Mouse (Mus musculus) liver, embryonic 13.5 days (tissue): Measurements from ENCODE around the gene Bad. TPM values are rescaled to one million over a fixed set of nuclear protein-coding genes. Genes with fewer than 3 reads are reported as not detected.

Experiments
- ATAC-seq: fragments of 200-750 bp; cut with Nextera tagmentation; 2 replicates; pipeline ENCODE4 v1.8.0; 2017; ENCODE audit warnings: low read depth, mild to moderate bottlenecking, moderate number of reproducible peaks, moderate library complexity
- DNase-seq: peaks from one replicate; pipeline ENCODE4 v3.0.0; 2022
- H3K27ac ChIP-seq: fragments of 300-500 bp; sonication (generic); 2 replicates; pipeline ENCODE4 v1.5.1; 2015; ENCODE audit warnings: moderate library complexity, mild to moderate bottlenecking, inconsistent platforms
- H3K27me3 ChIP-seq: fragments of 300-500 bp; sonication (generic); 2 replicates; pipeline ENCODE4 v1.6.1; 2015; ENCODE audit warnings: mild to moderate bottlenecking, inconsistent platforms
- H3K36me3 ChIP-seq: fragments of 300-500 bp; sonication (generic); 2 replicates; pipeline ENCODE4 v1.6.1; 2015; ENCODE audit warnings: mild to moderate bottlenecking, inconsistent platforms
- H3K4me1 ChIP-seq: fragments of 300-500 bp; sonication (generic); replicated peaks from 2 replicates; pipeline ENCODE4 v1.6.1; 2015; ENCODE audit warnings: inconsistent platforms
- H3K4me2 ChIP-seq: fragments of 300-500 bp; sonication (generic); 2 replicates; pipeline ENCODE4 v1.6.1; 2015; ENCODE audit warnings: inconsistent platforms, mild to moderate bottlenecking, moderate library complexity
- H3K4me3 ChIP-seq: fragments of 300-500 bp; sonication (generic); replicated peaks from 2 replicates; pipeline ENCODE4 v1.5.1; 2015; ENCODE audit warnings: mild to moderate bottlenecking, inconsistent platforms
- H3K9ac ChIP-seq: fragments of 300-500 bp; sonication (generic); 2 replicates; pipeline ENCODE4 v1.6.1; 2015; ENCODE audit warnings: mild to moderate bottlenecking, inconsistent platforms
- H3K9me3 ChIP-seq: fragments of 300-500 bp; sonication (generic); replicated peaks from 2 replicates; pipeline ENCODE4 v1.6.1; 2016; ENCODE audit warnings: inconsistent platforms
- WGBS: fragments of 180-500 bp; shearing (Covaris S2); methylation state at CpG from one replicate; pipeline ENCODE4 v1.1.7; 2015; ENCODE audit not compliant: insufficient replicate concordance; 5-methylcytosine and 5-hydroxymethylcytosine counted together
- polyA plus RNA-seq: library from polyadenylated mRNA; unstranded; fragments of >200 nt; fragmentation: Nextera tagmentation; extraction: Ambion mirVana; gene quantifications from 2 replicates; pipeline ENCODE4 v1.2.1, GENCODE M21; 2015

Bad gene
- polyA plus RNA-seq, 1 experiment from 2014 or later, result 32.2 TPM

DNA sequence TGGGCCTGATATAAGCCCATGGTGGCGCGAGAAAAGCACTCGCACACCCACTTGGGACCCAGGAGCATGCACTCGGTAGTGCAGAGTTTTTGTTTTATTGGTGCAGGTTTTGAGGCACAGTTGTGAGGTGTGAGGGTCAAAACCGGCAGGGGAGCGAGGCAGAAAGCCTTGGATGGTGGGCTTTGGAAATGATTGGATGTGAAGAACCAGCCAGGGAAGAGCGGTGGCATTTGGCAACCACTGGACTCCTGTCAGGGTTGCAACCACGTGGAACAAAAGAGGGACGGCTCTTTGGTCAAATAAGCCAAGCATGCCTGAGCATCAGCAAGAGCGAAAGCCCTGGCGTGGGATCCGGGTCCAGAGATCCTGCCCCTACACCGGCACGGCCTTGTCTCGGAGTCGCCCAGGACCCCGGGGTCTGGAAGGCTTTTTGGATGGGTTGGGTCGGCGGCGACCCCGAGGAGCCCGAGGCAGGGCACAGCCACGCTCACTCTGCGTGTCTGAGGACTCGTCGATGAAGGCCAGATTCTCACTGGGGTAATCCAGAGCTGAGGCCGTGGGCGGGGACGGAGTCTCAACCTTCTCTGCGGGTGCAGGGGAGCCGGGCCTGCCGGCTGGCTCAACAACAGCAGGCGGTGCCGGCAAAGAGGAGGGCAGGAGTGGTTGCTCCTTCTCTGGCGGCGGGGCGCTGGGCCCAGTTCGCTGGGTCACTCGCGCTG lies 15.9 kb upstream of the Bad start:
- no peak overlapping the region for H3K9ac ChIP-seq

DNA sequence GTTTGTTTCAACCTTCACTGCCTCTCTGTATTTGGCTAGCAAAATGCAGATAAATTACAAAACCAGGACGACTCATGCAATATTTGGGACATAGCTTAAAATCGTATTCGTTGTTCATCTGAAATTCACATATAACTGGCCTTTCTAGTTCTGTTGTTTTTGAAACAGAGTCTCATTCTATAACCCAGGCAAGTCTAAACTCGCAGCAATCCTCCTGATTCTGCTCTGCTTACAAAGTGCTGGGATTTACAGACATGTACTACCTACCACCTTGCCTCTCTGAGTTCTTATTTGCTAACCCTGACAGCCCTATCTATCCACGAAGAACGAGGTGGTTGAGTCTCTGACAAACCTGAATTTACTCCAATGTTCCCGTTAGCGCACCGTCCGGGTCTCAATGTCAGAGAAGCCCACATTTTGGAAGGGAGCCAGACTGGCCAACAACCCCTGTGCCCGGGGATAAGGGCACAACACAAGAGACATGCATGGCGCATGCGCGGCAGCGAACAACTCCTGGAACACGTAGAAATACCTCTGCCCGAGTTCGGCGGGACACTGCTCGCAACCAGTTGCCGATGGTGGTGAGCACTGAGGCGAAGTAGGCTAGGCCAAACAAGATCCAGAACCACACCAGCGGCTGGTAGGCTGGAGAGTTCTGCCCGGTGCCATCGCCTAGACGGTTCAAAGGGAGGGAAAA lies 15.0 kb upstream of the Bad start:
- Histone ChIP-seq H3K27ac (no peak overlapping the region), H3K36me3 (no peaks in the 10 kb centered on the region), H3K4me2 (peak overlapping the region; percentile 38), H3K4me3 (peak overlapping the region; percentile 27), H3K27me3 (peaks cover 81% of the 10 kb centered on the region), H3K9me3 (no peaks in the 10 kb centered on the region), H3K4me1 (peaks cover 40% of the 10 kb centered on the region), H3K9ac (peak overlapping the region; percentile 4; the same call in 1 of the 2 replicates)
- ATAC-seq (no peak), DNase-seq (no peak)
- 20% methylated on average over 26 of the region's 26 CpGs for WGBS

More for the DNA sequence above, 15.9 kb upstream of the Bad start:
- Histone ChIP-seq H3K4me1 (peaks cover 47% of the 10 kb centered on the region), H3K9me3 (no peaks in the 10 kb centered on the region), H3K4me3 (peak overlapping the region; percentile 10; the same call in 1 of the 2 replicates), H3K4me2 (peak overlapping the region; percentile 42; the same call in 1 of the 2 replicates), H3K36me3 (no peaks in the 10 kb centered on the region), H3K27me3 (peaks cover 72% of the 10 kb centered on the region), H3K27ac (no peak overlapping the region)
- DNase-seq (no peak), ATAC-seq (no peak)
- WGBS, result 18% methylated on average over 40 of the region's 40 CpGs

DNA sequence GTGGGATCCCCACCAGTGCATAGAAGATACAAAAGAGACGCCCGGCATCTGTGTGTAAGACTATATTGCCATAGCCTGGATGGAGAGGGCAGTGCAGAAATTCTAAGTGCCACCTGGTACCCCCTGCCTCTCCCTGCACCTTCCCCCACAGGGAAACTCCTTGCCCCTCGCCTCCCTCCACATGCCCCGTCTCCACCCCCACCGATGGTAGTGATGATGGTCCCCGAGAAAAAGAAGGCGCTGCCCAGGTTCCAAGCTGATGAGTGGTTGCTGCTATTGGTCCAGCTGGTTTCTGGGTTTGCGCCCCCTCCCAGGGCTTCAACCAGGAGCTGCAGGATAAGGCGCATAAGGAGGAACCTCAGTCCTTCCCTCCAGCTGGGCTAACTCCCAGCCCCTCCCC lies 13.6 kb upstream of the Bad start:
- Histone ChIP-seq H3K9ac (no peak overlapping the region), H3K4me2 (no peak overlapping the region)

DNA sequence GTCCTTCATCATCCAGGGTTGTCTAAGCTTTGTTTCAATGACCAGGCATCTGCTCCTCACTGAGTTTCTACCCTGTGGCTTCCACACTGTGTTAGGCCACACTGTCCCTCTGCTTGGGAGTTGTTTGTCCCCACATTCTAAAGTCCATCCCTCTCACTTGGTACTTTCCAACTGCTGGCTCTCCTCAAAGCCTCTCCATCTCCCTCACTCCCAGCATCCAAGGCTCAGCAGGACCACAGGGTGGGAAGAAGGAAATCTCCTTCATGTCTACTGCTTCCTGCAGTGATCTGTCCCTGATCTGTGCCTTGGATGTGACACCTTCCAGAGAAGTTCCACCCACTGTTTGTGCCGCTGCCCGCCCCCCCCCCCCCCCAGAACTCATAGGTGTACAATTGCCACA lies 10.7 kb upstream of the Bad start:
- no peak overlapping the region for H3K9ac ChIP-seq
- no peaks in the 10 kb centered on the region for H3K9me3 ChIP-seq
- no peak overlapping the region for H3K4me3 ChIP-seq
- WGBS, result 0% methylated on average over 2 of the region's 2 CpGs
- no peak for DNase-seq
- peaks cover 97% of the 10 kb centered on the region for H3K27me3 ChIP-seq
- H3K27ac ChIP-seq, result no peak overlapping the region
- no peaks in the 10 kb centered on the region for H3K36me3 ChIP-seq
- ATAC-seq, result no peak
- H3K4me2 ChIP-seq, result no peak overlapping the region
- H3K4me1 ChIP-seq, result peaks cover 19% of the 10 kb centered on the region

More for the DNA sequence above, 13.6 kb upstream of the Bad start:
- no peak for ATAC-seq
- H3K36me3 ChIP-seq, result no peaks in the 10 kb centered on the region
- no peaks in the 10 kb centered on the region for H3K9me3 ChIP-seq
- H3K4me3 ChIP-seq, result no peak overlapping the region
- peaks cover 95% of the 10 kb centered on the region for H3K27me3 ChIP-seq
- H3K4me1 ChIP-seq, result peaks cover 30% of the 10 kb centered on the region
- 15% methylated on average over 9 of the region's 9 CpGs for WGBS
- DNase-seq, result no peak
- H3K27ac ChIP-seq, result no peak overlapping the region

- no peak overlapping the region for H3K9ac ChIP-seq
- H3K4me3 ChIP-seq, result no peak overlapping the region
- no peak for ATAC-seq
- H3K27me3 ChIP-seq, result peaks cover 91% of the 10 kb centered on the region
- no peaks in the 10 kb centered on the region for H3K9me3 ChIP-seq
- peaks cover 9% of the 10 kb centered on the region for H3K4me1 ChIP-seq
- DNase-seq, result no peak
- WGBS, result 37% methylated on average over 1 of the region's 1 CpGs
- H3K27ac ChIP-seq, result no peak overlapping the region
- H3K4me2 ChIP-seq, result no peak overlapping the region
- H3K36me3 ChIP-seq, result no peaks in the 10 kb centered on the region
Measured at GRCm38 (mm10) chr19:6932018-6932417, 9.6 kb upstream of the Bad start.

- ATAC-seq (no peak), DNase-seq (no peak)
- Histone ChIP-seq H3K4me3 (no peak overlapping the region), H3K27ac (no peak overlapping the region), H3K4me1 (peaks cover 8% of the 10 kb centered on the region), H3K9ac (no peak overlapping the region), H3K9me3 (no peaks in the 10 kb centered on the region), H3K36me3 (no peaks in the 10 kb centered on the region), H3K4me2 (no peak overlapping the region), H3K27me3 (peaks cover 83% of the 10 kb centered on the region)
- 18% methylated on average over 4 of the region's 4 CpGs for WGBS
Measured at GRCm38 (mm10) chr19:6933102-6933435, 8.6 kb upstream of the Bad start.

DNA sequence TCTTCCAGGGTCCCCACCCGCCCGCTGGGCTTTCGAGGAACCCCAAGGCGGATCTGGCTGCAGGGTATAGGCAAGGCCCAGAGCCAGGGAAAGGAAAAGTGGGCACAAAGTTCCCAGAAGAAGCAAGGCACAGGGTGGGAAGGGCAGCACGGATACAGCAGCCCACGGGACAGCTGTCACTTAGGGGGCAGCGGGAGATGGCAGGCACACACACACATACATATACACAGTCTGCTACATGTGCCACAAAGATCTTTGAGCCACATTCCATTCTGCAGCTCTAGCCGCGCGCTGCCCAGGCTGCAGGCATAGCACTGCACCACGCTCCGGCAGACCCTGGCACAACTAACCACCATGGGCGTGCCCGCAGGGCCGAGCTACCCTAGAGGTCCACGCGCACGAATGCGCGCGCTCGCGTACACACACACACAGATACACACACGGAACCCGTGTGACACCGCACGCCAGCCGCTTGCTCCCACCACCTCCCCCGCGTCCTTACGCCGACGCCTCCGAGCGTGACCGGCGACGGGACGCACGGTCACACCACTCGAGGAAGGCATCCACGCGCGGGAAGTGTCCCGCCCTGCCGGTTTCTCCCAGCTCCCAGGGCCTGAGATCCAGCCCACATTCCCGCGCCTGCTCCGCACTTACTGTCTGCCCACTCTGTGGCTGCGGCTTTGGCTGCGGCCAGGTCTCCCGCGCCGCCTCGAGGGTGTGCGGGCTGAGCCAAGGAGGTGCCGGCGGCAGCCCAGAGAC lies 8.0 kb upstream of the Bad start:
- H3K4me2 ChIP-seq, result peak overlapping the region; percentile 53
- H3K9ac ChIP-seq, result 0 out of 2 replicates have a peak overlapping the region, but pooled peaks have one; percentile 9
- WGBS, result 9% methylated on average over 50 of the region's 58 CpGs
- H3K36me3 ChIP-seq, result no peaks in the 10 kb centered on the region
- no peak for ATAC-seq
- H3K27ac ChIP-seq, result no peak overlapping the region
- H3K9me3 ChIP-seq, result no peaks in the 10 kb centered on the region
- H3K27me3 ChIP-seq, result peaks cover 78% of the 10 kb centered on the region
- H3K4me1 ChIP-seq, result peaks cover 8% of the 10 kb centered on the region
- no peak for DNase-seq
- H3K4me3 ChIP-seq, result peak overlapping the region; percentile 33

DNA sequence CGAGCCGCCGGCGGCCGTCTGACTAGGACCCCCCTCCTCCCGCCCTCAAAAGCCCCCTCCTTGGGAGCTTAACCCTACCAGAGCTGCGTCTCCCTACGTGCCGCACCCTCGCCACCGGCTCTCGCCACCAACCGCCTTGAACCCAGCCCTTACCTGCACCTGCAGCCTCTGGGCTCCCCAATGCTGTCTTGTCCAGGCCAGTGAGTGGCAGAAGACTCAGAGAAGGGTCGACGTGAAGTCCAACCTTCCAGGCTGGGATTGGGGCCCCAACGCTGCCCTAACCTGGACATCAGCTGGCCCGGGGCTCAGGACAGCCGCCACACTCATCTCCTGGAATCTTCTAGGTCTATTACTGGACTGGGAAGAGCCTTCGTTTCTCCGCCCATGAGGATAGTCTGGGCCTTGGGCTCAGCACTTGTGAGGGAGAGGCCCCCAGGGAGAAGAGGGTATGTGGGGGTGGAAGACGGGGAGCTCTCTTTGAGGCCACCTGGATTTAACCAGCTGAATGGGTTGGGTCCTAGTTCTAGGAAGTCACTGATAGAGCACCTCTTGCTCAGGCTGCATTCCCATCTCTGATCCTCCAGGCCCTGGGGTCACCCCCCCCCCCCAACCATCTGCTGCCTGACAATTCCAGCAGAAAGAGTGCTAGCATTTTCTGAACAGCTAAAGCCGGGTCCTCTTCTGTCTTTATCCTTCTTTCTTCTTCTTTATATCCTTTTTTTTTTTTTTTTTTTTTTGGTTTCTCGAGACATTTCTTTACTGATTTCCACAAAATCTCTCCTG lies 7.3 kb upstream of the Bad start, which contains the start of gene Kcnk4:
Gene Kcnk4, minus strand, starts transcription at position 321 of the 783 bp plus-strand sequence.
- DNase-seq (no peak), ATAC-seq (no peak)
- WGBS, result 17% methylated on average over 19 of the region's 23 CpGs
- H3K4me1 ChIP-seq, result peaks cover 8% of the 10 kb centered on the region
- no peaks in the 10 kb centered on the region for H3K36me3 ChIP-seq
- H3K27ac ChIP-seq, result no peak within 1 kb of the TSS
- H3K27me3 ChIP-seq, result peaks cover 71% of the 10 kb centered on the region
- peak within 1 kb of the TSS; percentile 53 for H3K4me2 ChIP-seq
- H3K9ac ChIP-seq, result 0 out of 2 replicates have a peak within 1 kb of the TSS, but pooled peaks have one; percentile 9
- H3K9me3 ChIP-seq, result no peaks in the 10 kb centered on the region
- peak within 1 kb of the TSS; percentile 33 for H3K4me3 ChIP-seq

GRCm38 (mm10) chr19:6936299-6936698 lies 5.4 kb upstream of the Bad start:
- ATAC-seq (no peak), DNase-seq (no peak)
- no peak overlapping the region for H3K27ac ChIP-seq
- H3K36me3 ChIP-seq, result no peaks in the 10 kb centered on the region
- H3K9me3 ChIP-seq, result no peaks in the 10 kb centered on the region
- peaks cover 55% of the 10 kb centered on the region for H3K27me3 ChIP-seq
- no peak overlapping the region for H3K4me2 ChIP-seq
- H3K4me1 ChIP-seq, result peaks cover 20% of the 10 kb centered on the region
- no peak overlapping the region for H3K9ac ChIP-seq
- 22% methylated on average over 3 of the region's 3 CpGs for WGBS
- no peak overlapping the region for H3K4me3 ChIP-seq

DNA sequence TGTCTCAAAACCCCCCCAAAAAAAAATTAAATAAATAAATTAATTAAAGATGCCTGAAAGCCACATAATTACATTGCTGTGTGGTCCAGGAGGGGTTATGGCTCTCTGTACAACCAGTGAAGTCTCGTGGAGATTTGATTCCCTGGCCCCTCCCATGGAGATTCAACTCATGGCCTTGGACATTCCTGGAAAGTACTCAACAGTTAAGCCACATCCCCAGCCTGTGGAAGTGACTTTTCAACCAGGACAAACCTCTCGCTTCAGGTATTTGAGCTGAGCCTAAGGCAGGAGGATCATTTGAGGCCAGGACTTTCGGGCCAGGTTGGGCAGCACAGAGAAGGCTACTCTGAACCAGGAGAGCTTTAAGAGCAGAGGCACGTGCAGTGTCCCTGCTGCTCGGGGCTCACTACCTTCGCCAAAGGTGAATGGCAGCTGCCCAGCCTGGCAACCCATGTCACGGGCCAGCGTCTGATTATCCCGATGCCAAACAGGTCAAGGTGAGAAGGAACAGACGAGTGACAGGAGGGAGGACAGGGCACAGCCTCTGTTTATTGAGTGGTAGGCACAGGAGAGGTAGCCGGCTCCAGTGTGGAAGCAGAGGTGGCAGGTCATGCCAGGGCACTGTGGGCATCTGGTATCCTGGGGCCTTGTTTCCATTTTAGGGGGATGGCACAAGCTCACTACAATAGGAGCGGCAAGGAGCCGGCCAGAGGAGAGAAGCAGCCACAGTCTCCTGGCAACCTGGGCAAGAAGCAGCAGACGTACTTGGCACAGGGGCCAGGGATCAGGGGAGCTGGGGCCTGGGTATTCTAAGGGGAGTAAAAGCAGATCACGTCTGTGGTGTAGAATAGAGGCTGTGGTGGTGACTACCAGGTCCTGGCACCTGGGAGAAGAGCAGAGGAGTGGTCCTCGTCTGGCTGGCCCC lies 3.9 kb upstream of the Bad start:
- DNase-seq, result no peak

More for the DNA sequence above, 3.9 kb upstream of the Bad start:
- 71% methylated on average over 16 of the region's 16 CpGs for WGBS
- Histone ChIP-seq H3K4me1 (peaks cover 23% of the 10 kb centered on the region), H3K36me3 (no peaks in the 10 kb centered on the region), H3K9ac (peak overlapping the region; percentile 9; the same call in 1 of the 2 replicates), H3K27me3 (peaks cover 40% of the 10 kb centered on the region), H3K9me3 (no peaks in the 10 kb centered on the region), H3K27ac (no peak overlapping the region), H3K4me2 (no peak overlapping the region), H3K4me3 (no peak overlapping the region)
- no peak for ATAC-seq
